In genomic region chr6:40435151-40436046, GRCm38 (mm10) we compare ENCODE assay signal across 8 mouse cellular contexts. TPM values are rescaled to one million over a fixed set of nuclear protein-coding genes. Genes with fewer than 3 reads are reported as not detected.
DNase-seq lines count a peak whose midpoint lies in the region; ATAC-seq lines count a peak whose summit lies in the region.

No protein-coding gene starts in this region.

- no peaks in the 10 kb centered on the region for H3K27me3 ChIP-seq in forebrain, embryonic 15.5 days
- H3K27me3 ChIP-seq in hindbrain, embryonic 13.5 days, result peaks cover 16% of the 10 kb centered on the region

- WGBS in forebrain, embryonic 15.5 days, result under 1% methylated on average over 71 of the region's 72 CpGs
- under 1% methylated on average over 62 of the region's 72 CpGs for WGBS in hindbrain, embryonic 13.5 days

- H3K4me3 ChIP-seq in forebrain, embryonic 15.5 days, result peak overlapping the region; percentile 71
- H3K4me3 ChIP-seq in hindbrain, embryonic 13.5 days, result peak overlapping the region; percentile 77

- H3K4me1 ChIP-seq in forebrain, embryonic 15.5 days, result peaks cover 75% of the 10 kb centered on the region
- H3K4me1 ChIP-seq in hindbrain, embryonic 13.5 days (replicated peaks), result peaks cover 44% of the 10 kb centered on the region

- H3K36me3 ChIP-seq in forebrain, embryonic 15.5 days, result no peaks in the 10 kb centered on the region
- no peaks in the 10 kb centered on the region for H3K36me3 ChIP-seq in hindbrain, embryonic 13.5 days

- H3K9ac ChIP-seq in forebrain, embryonic 15.5 days (replicated peaks), result peak overlapping the region; percentile 90
- peak overlapping the region; percentile 91 for H3K9ac ChIP-seq in hindbrain, embryonic 13.5 days

- ATAC-seq in forebrain, embryonic 15.5 days (replicated peaks), result peak; percentile 59
- peak; percentile 76 for ATAC-seq in hindbrain, embryonic 13.5 days (ENCODE audit: low FRiP score)

- DNase-seq in MN1 (ENCODE audit: low spot score), result peak; percentile 54
- DNase-seq in c-Kit-positive CD71-positive TER-119-negative erythroid progenitor cells, embryonic 14.5 days (ENCODE audit: low read depth), result peak; percentile 3
- DNase-seq in layer of hippocampus, postnatal 36 days, result peak; percentile 69 to 71
- DNase-seq in lung, postnatal 36 days, result peak; percentile 37
- DNase-seq in right cerebral cortex, adult 2 months (ENCODE audit: low spot score in 2 of 2), result peak; percentile 75 to 83
- DNase-seq in spleen, postnatal 4 days (ENCODE audit: low spot score in 2 of 2), result no peak

- H3K27ac ChIP-seq in forebrain, embryonic 15.5 days (replicated peaks), result peak overlapping the region; percentile 97
- peak overlapping the region; percentile 94 for H3K27ac ChIP-seq in hindbrain, embryonic 13.5 days

- peak overlapping the region; percentile 78 for H3K4me2 ChIP-seq in forebrain, embryonic 15.5 days (replicated peaks)
- peak overlapping the region; percentile 81 for H3K4me2 ChIP-seq in hindbrain, embryonic 13.5 days

- no peaks in the 10 kb centered on the region for H3K9me3 ChIP-seq in forebrain, embryonic 15.5 days
- H3K9me3 ChIP-seq in hindbrain, embryonic 13.5 days, result no peaks in the 10 kb centered on the region

RNA-seq across cellular contexts. Expression of gene E330009J07Rik, which starts 0.5 kb away (rescaled TPM):
- polyA plus RNA-seq in forebrain, embryonic 15.5 days (2015; fragmentation: Nextera tagmentation; extraction: Ambion mirVana), result 52.5 and 53.8 TPM in 2 replicates
- polyA plus RNA-seq in hindbrain, embryonic 13.5 days (2015; fragmentation: Nextera tagmentation; extraction: Ambion mirVana), result 14.4 and 19.1 TPM in 2 replicates
- 10 to 100 TPM; 46.2 to 48.4 TPM for total RNA-seq in layer of hippocampus, postnatal 36 days (2021)

RNA-seq across cellular contexts. Expression of gene Wee2, which starts 3.5 kb away (rescaled TPM):
- polyA plus RNA-seq in forebrain, embryonic 15.5 days (2015; fragmentation: Nextera tagmentation; extraction: Ambion mirVana), result 0.09 and 0.17 TPM in 2 replicates
- polyA plus RNA-seq in hindbrain, embryonic 13.5 days (2015; fragmentation: Nextera tagmentation; extraction: Ambion mirVana), result 0.18 and 0.25 TPM in 2 replicates
- total RNA-seq in layer of hippocampus, postnatal 36 days (2021), result under 1 TPM in 1 of 2 experiments, not detected in 1; 0.33 TPM

RNA-seq across cellular contexts. Expression of gene Ssbp1, which starts 35.8 kb away (rescaled TPM):
- 131 and 139 TPM in 2 replicates for polyA plus RNA-seq in forebrain, embryonic 15.5 days (2015; fragmentation: Nextera tagmentation; extraction: Ambion mirVana)
- polyA plus RNA-seq in hindbrain, embryonic 13.5 days (2015; fragmentation: Nextera tagmentation; extraction: Ambion mirVana), result 126 and 132 TPM in 2 replicates
- total RNA-seq in layer of hippocampus, postnatal 36 days (2021), result 10 to 100 TPM; 33.9 to 36.0 TPM

RNA-seq across cellular contexts. Expression of gene Tas2r137, which starts 55.6 kb away (rescaled TPM):
- not detected in 2 replicates for polyA plus RNA-seq in forebrain, embryonic 15.5 days (2015; fragmentation: Nextera tagmentation; extraction: Ambion mirVana)
- not detected in 2 replicates for polyA plus RNA-seq in hindbrain, embryonic 13.5 days (2015; fragmentation: Nextera tagmentation; extraction: Ambion mirVana)
- under 1 TPM in 1 of 2 experiments, not detected in 1; 0.32 TPM for total RNA-seq in layer of hippocampus, postnatal 36 days (2021)

RNA-seq across cellular contexts. Expression of gene Tas2r108, which starts 57.9 kb away (rescaled TPM):
- not detected in 2 replicates for polyA plus RNA-seq in forebrain, embryonic 15.5 days (2015; fragmentation: Nextera tagmentation; extraction: Ambion mirVana)
- not detected in 2 replicates for polyA plus RNA-seq in hindbrain, embryonic 13.5 days (2015; fragmentation: Nextera tagmentation; extraction: Ambion mirVana)
- total RNA-seq in layer of hippocampus, postnatal 36 days (2021), result under 1 TPM; 0.35 to 0.38 TPM

Comparison
In these comparisons a context has a peak if more than half of its experiments do, and no peak if none do; other contexts are left out.
1. DNase-seq: peak in MN1 (single experiment), c-Kit-positive CD71-positive TER-119-negative erythroid progenitor cells, embryonic 14.5 days (single experiment), layer of hippocampus, postnatal 36 days (2 of 2), lung, postnatal 36 days (single experiment) and right cerebral cortex, adult 2 months (2 of 2); none in spleen, postnatal 4 days (0 of 2).